Mouse (Mus musculus): ENCODE results near the gene Ltbr. TPM values are rescaled to one million over a fixed set of nuclear protein-coding genes. Genes with fewer than 3 reads are reported as not detected.

Gene Ltbr
- polyA plus RNA-seq (2012; ENCODE audit: insufficient read depth, insufficient read length, missing spikeins) = 30.9 and 34.5 TPM in 2 replicates

- Histone ChIP-seq H3K4me3 (ENCODE audit: insufficient read depth, low read depth, low read length) (peak within 1 kb of the TSS; percentile 73), H3K27ac (replicated peaks; ENCODE audit: low read depth, low read length) (peak within 1 kb of the TSS; percentile 91), H3K4me1 (ENCODE audit: control insufficient read depth, insufficient read depth, insufficient read length, low read length) (peaks cover 12% of the 10 kb centered on the region)
These were observed at the start of gene Ltbr for GRCm38 (mm10) chr6:125313546-125314230. TSS of gene Ltbr (minus strand) at chr6:125313885.

GRCm38 (mm10) chr6:125363021-125363420, 49.3 kb upstream of the Ltbr start:
- Histone ChIP-seq H3K4me1 (ENCODE audit: control insufficient read depth, insufficient read depth, insufficient read length, low read length) (peaks cover 4% of the 10 kb centered on the region; the same call in 1 of the 2 replicates), H3K27ac (replicated peaks; ENCODE audit: low read depth, low read length) (no peak overlapping the region), H3K4me3 (ENCODE audit: insufficient read depth, low read depth, low read length) (no peak overlapping the region)

- Histone ChIP-seq H3K4me3 (ENCODE audit: insufficient read depth, low read depth, low read length) (no peak overlapping the region), H3K4me1 (ENCODE audit: control insufficient read depth, insufficient read depth, insufficient read length, low read length) (peaks cover 4% of the 10 kb centered on the region; the same call in 1 of the 2 replicates), H3K27ac (replicated peaks; ENCODE audit: low read depth, low read length) (no peak overlapping the region)
These were observed 48.0 kb upstream of the Ltbr start for GRCm38 (mm10) chr6:125361467-125362291.

GRCm38 (mm10) chr6:125360846-125361245, 47.2 kb upstream of the Ltbr start:
- H3K4me1 ChIP-seq (ENCODE audit: control insufficient read depth, insufficient read depth, insufficient read length, low read length) = peaks cover 9% of the 10 kb centered on the region
- H3K27ac ChIP-seq (replicated peaks; ENCODE audit: low read depth, low read length) = no peak overlapping the region
- H3K4me3 ChIP-seq (ENCODE audit: insufficient read depth, low read depth, low read length) = no peak overlapping the region

GRCm38 (mm10) chr6:125359999-125360398, 46.3 kb upstream of the Ltbr start:
- no peak overlapping the region for H3K27ac ChIP-seq (replicated peaks; ENCODE audit: low read depth, low read length)
- no peak overlapping the region for H3K4me3 ChIP-seq (ENCODE audit: insufficient read depth, low read depth, low read length)
- H3K4me1 ChIP-seq (ENCODE audit: control insufficient read depth, insufficient read depth, insufficient read length, low read length) = peaks cover 18% of the 10 kb centered on the region

- Histone ChIP-seq H3K4me3 (ENCODE audit: insufficient read depth, low read depth, low read length) (no peak overlapping the region), H3K27ac (replicated peaks; ENCODE audit: low read depth, low read length) (no peak overlapping the region), H3K4me1 (ENCODE audit: control insufficient read depth, insufficient read depth, insufficient read length, low read length) (peaks cover 36% of the 10 kb centered on the region)
These were observed 43.6 kb upstream of the Ltbr start for GRCm38 (mm10) chr6:125357334-125357733.

GRCm38 (mm10) chr6:125356264-125356663, 42.6 kb upstream of the Ltbr start:
- Histone ChIP-seq H3K4me3 (ENCODE audit: insufficient read depth, low read depth, low read length) (0 out of 2 replicates have a peak overlapping the region, but pooled peaks have one; percentile 7), H3K27ac (replicated peaks; ENCODE audit: low read depth, low read length) (peak overlapping the region; percentile 95), H3K4me1 (ENCODE audit: control insufficient read depth, insufficient read depth, insufficient read length, low read length) (peaks cover 45% of the 10 kb centered on the region)

- H3K27ac ChIP-seq (replicated peaks; ENCODE audit: low read depth, low read length) = peak overlapping the region; percentile 95
- H3K4me3 ChIP-seq (ENCODE audit: insufficient read depth, low read depth, low read length) = peak overlapping the region; percentile 49
- H3K4me1 ChIP-seq (ENCODE audit: control insufficient read depth, insufficient read depth, insufficient read length, low read length) = peaks cover 45% of the 10 kb centered on the region
These were observed 41.6 kb upstream of the Ltbr start for GRCm38 (mm10) chr6:125355197-125355741.

GRCm38 (mm10) chr6:125354352-125355151, 40.9 kb upstream of the Ltbr start:
- Histone ChIP-seq H3K4me3 (ENCODE audit: insufficient read depth, low read depth, low read length) (peak overlapping the region; percentile 49), H3K4me1 (ENCODE audit: control insufficient read depth, insufficient read depth, insufficient read length, low read length) (peaks cover 45% of the 10 kb centered on the region), H3K27ac (replicated peaks; ENCODE audit: low read depth, low read length) (peak overlapping the region; percentile 95)

- Histone ChIP-seq H3K4me1 (ENCODE audit: control insufficient read depth, insufficient read depth, insufficient read length, low read length) (peaks cover 50% of the 10 kb centered on the region), H3K4me3 (ENCODE audit: insufficient read depth, low read depth, low read length) (peak overlapping the region; percentile 49)
These were observed 40.0 kb upstream of the Ltbr start for GRCm38 (mm10) chr6:125353655-125354054.

GRCm38 (mm10) chr6:125353221-125353620, 39.5 kb upstream of the Ltbr start:
- Histone ChIP-seq H3K27ac (replicated peaks; ENCODE audit: low read depth, low read length) (peak overlapping the region; percentile 95), H3K4me3 (ENCODE audit: insufficient read depth, low read depth, low read length) (peak overlapping the region; percentile 49), H3K4me1 (ENCODE audit: control insufficient read depth, insufficient read depth, insufficient read length, low read length) (peaks cover 54% of the 10 kb centered on the region)

More at GRCm38 (mm10) chr6:125353655-125354054, 40.0 kb upstream of the Ltbr start:
- peak overlapping the region; percentile 95 for H3K27ac ChIP-seq (replicated peaks; ENCODE audit: low read depth, low read length)

- peak overlapping the region; percentile 95 for H3K27ac ChIP-seq (replicated peaks; ENCODE audit: low read depth, low read length)
- peak overlapping the region; percentile 49 for H3K4me3 ChIP-seq (ENCODE audit: insufficient read depth, low read depth, low read length)
- peaks cover 56% of the 10 kb centered on the region for H3K4me1 ChIP-seq (ENCODE audit: control insufficient read depth, insufficient read depth, insufficient read length, low read length)
These were observed 39.1 kb upstream of the Ltbr start for GRCm38 (mm10) chr6:125352811-125353210.

- peak overlapping the region; percentile 78 for H3K4me3 ChIP-seq (ENCODE audit: insufficient read depth, low read depth, low read length)
- H3K4me1 ChIP-seq (ENCODE audit: control insufficient read depth, insufficient read depth, insufficient read length, low read length) = peaks cover 56% of the 10 kb centered on the region
- peak overlapping the region; percentile 87 for H3K27ac ChIP-seq (replicated peaks; ENCODE audit: low read depth, low read length)
These were observed 38.3 kb upstream of the Ltbr start for GRCm38 (mm10) chr6:125352046-125352384.

GRCm38 (mm10) chr6:125351368-125352045, 37.8 kb upstream of the Ltbr start:
- H3K4me3 ChIP-seq (ENCODE audit: insufficient read depth, low read depth, low read length) = peak overlapping the region; percentile 78
- peak overlapping the region; percentile 87 for H3K27ac ChIP-seq (replicated peaks; ENCODE audit: low read depth, low read length)
- peaks cover 55% of the 10 kb centered on the region for H3K4me1 ChIP-seq (ENCODE audit: control insufficient read depth, insufficient read depth, insufficient read length, low read length)

All from brown adipose tissue, adult 24 weeks (tissue).